Mouse (Mus musculus) left cerebral cortex, adult 18-20 months (tissue): ENCODE measurements around the gene Fras1. TPM values are rescaled to one million over a fixed set of nuclear protein-coding genes. Genes with fewer than 3 reads are reported as not detected.

ENCODE experiments used
- DNase-seq, 2 experiments: peaks; one replicate each; pipeline ENCODE4 v3.0.0; 2021 to 2022; ENCODE audit warnings: low spot score in 2 of 2, mixed read lengths in 1 of 2
- long read RNA-seq, 2 experiments: library from polyadenylated mRNA; stranded (forward); transcript quantifications; one replicate each; pipeline ENCODE4 v2.0.0; 2021
- total RNA-seq, 2 experiments: library from RNA; stranded (reverse); gene quantifications; 2 replicates each; pipeline ENCODE4 v1.2.3; 2021

The Fras1 gene
- 10 to 100 TPM; 20.1 to 23.3 TPM for total RNA-seq
- long read RNA-seq, experiment 1, partial matches to known transcripts: 2 of 3 reads
- long read RNA-seq, experiment 1, other reads (novel, unspliced or antisense): 1 of 3 reads
- long read RNA-seq, experiment 2, partial matches to known transcripts: 0 of 3 reads
- long read RNA-seq, experiment 2, other reads (novel, unspliced or antisense): 3 of 3 reads

GRCm38 (mm10) chr5:96373567-96373985 lies at the start of gene Fras1:
Fras1 (plus strand) TSS chr5:96373955.
- peak; percentile 34 to 50 for DNase-seq

- DNase-seq: no peak
Measured at GRCm38 (mm10) chr5:96331048-96331737, 42.6 kb upstream of the Fras1 start.

GRCm38 (mm10) chr5:96331738-96332070 lies 42.1 kb upstream of the Fras1 start:
- no peak for DNase-seq

- DNase-seq: peak in 1 of 2 experiments; percentile 10
Measured at GRCm38 (mm10) chr5:96333963-96334362, 39.8 kb upstream of the Fras1 start.

GRCm38 (mm10) chr5:96340564-96340963 lies 33.2 kb upstream of the Fras1 start:
- no peak for DNase-seq

GRCm38 (mm10) chr5:96344983-96345382 lies 28.8 kb upstream of the Fras1 start:
- no peak for DNase-seq

- no peak for DNase-seq
Measured at GRCm38 (mm10) chr5:96351963-96352362, 21.8 kb upstream of the Fras1 start.

- no peak for DNase-seq
Measured at GRCm38 (mm10) chr5:96363950-96364349, 9.8 kb upstream of the Fras1 start.

- DNase-seq: no peak
Measured at GRCm38 (mm10) chr5:96365590-96365989, 8.2 kb upstream of the Fras1 start.

GRCm38 (mm10) chr5:96367260-96367659 lies 6.5 kb upstream of the Fras1 start:
- DNase-seq: no peak

- no peak for DNase-seq
Measured at GRCm38 (mm10) chr5:96373106-96373505, 649 bp upstream of the Fras1 start.

- peak; percentile 41 to 67 for DNase-seq
Measured at GRCm38 (mm10) chr5:96373986-96374901, 489 bp downstream of the Fras1 start.

GRCm38 (mm10) chr5:96375391-96375831 lies 1.7 kb downstream of the Fras1 start:
- DNase-seq: no peak

- no peak for DNase-seq
Measured at GRCm38 (mm10) chr5:96376216-96376615, 2.5 kb downstream of the Fras1 start.

- no peak for DNase-seq
Measured at GRCm38 (mm10) chr5:96386138-96386933, 12.6 kb downstream of the Fras1 start.

- no peak for DNase-seq
Measured at GRCm38 (mm10) chr5:96388306-96388705, 14.6 kb downstream of the Fras1 start.

GRCm38 (mm10) chr5:96389963-96390623 lies 16.3 kb downstream of the Fras1 start:
- no peak for DNase-seq

GRCm38 (mm10) chr5:96391086-96391485 lies 17.3 kb downstream of the Fras1 start:
- DNase-seq: no peak

- no peak for DNase-seq
Measured at GRCm38 (mm10) chr5:96394947-96395346, 21.2 kb downstream of the Fras1 start.
